Mouse (Mus musculus) embryo, embryonic 11.5 days (tissue): ENCODE data around the gene Paqr4.
A peak's percentile ranks its signal among the peaks of the same experiment; 100 is the strongest.
"Not testable (repeated sequence)": the region's sequence is repeated elsewhere in the genome, so short reads cannot be mapped to it uniquely, and the experiment has no call there.

Experiments used
- DNase-seq: peaks from one replicate; pipeline ENCODE4 v3.0.0-alpha.2; 2012; ENCODE audit warnings: low read depth, low spot score

The Paqr4 gene

DNA sequence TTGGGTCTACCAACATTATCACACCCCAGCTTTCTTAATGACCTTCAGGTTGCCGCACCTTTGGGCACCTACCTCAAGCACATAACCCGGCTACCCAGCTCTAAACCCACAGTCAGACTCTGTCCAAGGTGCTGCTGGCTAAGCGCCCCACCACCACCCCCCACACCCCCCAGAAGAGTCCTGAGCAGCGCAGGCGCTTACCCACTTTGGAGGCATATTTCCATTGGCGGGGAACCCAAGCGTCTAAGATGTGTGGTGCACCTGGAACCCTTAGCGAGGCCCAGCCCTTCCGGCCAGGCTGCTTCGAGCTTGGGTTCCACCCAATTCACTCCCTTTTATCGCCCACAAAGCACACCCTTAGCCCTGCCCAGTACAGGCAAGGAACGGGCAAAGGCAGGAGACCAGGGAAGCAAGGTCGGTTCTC, at the start of gene Paqr4:
Paqr4 (minus strand) TSS at position 270 of the 424 bp plus-strand sequence.
- DNase-seq: no peak

DNA sequence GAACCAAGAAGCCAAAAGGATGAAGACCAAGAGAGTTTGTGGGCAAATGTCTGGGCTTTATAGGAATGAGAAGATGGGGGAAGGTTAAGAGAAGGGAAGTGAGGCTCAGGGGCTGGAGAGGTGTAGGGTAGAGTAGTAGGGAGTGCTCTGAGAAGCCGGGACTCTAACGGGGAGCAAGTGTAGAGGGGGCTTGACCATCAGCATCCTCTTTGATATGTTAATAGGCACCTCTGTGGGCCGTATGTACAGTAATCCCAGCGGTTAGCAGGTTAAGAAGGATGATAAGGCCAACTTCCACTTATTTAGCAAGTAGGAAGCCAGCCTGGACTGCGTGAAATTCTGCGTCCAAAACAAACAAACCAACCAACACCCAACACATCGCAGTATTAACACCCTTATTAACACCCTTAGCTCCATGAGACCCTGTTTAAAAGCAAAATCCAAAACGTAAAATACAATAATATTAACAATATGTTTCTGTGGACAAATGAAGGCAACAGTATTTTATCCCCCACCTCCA, 49.1 kb upstream of the Paqr4 start:
- DNase-seq: no peak

DNA sequence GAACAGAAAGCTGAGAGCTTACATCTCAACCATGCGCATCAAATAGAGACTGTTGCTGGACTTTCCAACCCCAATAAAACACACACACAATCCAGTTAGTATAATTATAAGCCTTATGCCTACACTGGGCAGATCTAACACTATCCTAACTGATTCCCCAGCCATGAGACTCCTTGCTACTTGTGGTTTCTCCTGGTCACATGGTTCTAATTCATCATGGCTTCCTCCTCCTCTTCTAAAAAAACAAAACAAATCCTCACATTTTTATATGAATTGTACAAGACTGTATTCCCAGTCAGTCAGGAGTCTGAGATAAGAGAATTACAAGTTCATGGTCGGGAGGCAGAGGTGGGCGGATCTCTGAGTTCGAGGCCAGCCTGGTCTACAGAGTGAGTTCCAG, 48.3 kb upstream of the Paqr4 start:
- DNase-seq: no peak

DNA sequence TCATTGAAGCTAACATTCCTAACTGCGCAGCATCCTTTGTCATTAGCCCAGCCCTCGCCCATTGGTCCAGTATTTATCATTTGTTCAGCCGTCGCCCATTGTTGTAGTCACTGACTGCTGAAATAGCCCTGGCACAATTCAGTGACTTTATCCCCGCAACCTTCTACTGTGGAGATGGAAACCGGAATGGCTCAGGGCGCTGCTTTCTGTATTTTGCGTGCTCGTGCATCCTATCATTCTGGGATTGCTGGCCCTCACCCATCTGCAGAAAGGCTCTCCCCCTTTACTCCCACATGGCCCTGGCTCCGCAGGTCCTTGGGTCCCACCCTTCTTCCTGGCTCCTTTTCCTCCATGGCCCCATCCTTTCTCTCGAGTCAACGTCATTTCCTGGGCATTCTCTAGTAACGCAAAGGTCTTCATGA, 45.9 kb upstream of the Paqr4 start:
- DNase-seq: no peak

DNA sequence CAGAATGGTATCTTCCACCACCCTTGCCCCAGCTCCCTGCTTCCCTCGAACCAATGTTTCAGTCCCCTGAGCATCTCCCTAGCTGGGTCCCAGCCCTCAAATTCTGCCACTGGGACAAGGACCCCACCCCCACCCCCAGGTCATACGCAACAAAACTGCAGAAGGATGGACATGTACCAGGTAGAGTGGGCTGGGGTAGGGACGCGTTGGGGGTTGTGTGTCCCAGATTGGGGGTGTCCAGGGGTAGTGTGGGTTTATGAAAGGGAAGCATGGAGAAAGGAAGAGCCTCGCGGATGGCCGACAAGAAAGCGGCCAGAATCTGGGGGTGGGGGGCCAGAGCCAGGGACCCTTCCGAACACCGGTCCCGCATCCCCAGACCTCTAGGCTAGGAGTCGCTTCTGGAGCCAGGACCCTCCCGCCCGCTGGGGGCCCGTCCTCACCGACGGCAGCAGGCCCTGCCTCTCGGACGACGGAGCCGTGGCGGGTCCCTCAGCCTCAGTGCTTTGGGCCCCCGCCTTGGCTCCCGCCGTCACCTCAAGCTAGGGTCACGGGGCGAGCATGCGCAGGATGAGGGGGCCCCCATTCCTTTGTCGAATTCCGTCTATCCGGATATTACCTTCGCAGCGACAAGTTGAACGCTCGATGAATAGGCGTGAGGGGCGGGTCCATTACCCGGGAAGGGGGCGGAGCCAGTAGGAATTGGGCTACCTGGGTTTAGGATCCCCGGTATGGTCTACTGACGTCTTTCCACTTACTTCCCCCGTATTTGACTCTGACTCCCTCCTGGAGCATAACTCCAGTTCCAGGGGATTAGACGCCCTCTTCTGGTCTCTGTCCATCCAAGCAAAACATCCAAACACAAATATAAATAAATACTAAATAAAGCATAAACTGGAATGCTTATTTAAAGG, 45.1 kb upstream of the Paqr4 start, which contains the start of gene Flywch2:
Flywch2 (minus strand) TSS at position 521 of the 911 bp plus-strand sequence.
- DNase-seq: peak; percentile 80

DNA sequence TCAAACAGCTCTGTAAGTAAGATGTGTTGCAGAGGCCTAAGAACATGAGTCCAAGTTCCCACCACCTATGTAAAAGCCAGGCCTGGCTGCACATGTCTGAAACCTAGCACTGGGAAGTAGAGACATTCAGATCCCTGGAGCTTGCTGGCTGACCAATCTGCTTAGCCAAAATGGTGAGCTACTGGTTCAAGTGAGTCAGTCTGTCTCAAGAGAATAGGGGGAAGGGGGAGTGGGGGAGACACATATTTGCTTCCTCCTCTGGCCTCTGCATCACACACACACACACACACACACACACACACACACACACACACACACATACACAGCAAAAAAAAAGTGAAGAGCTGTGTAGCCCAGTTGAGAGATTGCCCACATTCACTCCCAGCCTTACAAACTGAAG, 42.7 kb upstream of the Paqr4 start:
- DNase-seq: no peak

DNA sequence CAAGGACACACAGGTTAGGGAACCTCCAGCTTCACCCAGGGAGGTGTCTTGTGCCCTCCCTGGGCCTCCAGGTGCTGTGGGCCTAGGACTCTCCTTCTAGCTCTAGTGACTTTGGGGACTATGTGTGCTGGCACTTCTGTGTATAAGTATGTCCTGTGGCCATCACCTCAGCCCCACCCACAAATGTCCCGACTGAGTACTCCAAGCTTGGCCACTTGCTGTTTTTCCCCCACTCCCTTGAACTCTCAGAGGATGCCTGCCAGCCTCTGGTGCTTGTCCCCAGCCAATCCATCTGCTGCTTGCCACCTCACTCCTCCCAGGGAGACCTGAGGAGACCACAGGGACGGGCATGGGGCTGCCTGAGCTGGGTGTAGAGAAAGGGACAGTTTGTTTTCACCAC, 37.8 kb upstream of the Paqr4 start:
- DNase-seq: no peak

DNA sequence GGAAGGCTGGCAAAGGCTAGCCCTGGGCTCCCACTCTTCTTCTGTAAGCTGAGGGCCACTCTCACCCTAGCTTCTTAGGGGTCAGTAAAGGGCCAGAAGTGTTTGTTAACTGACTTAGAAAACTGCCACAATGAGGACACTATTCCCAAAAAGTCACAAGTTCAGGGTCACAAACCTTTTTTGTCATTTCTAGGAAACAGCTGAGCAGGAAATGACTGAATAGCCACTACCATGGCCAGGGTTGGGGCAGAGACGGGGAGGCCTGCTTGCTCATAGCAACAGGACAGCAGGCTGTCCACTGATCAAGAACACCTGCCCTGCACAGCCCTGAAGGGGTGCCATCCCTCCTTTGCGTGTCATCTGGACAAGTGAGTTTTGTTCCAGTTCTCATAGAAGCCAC, 36.5 kb upstream of the Paqr4 start:
- no peak for DNase-seq

DNA sequence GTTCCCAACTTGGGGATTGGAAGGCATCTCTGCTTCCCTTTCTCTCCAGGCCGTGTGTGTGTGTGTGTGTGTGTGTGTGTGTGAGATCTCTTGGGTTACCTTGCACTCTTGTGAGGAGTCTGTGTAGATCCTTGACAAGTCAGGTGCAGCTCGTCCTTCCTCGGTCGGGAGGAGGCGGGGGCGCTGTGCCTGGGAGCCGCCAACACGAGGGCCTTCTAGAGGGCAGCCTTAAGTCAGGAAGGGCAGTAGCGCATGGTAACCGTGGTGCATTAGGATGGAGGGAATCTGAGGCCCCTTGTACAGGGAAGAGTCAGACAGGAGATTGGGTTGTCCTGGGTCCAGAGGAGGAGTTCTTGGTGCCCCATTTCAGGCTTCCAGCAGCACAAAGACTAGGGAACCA, 35.5 kb upstream of the Paqr4 start:
- DNase-seq: no peak

DNA sequence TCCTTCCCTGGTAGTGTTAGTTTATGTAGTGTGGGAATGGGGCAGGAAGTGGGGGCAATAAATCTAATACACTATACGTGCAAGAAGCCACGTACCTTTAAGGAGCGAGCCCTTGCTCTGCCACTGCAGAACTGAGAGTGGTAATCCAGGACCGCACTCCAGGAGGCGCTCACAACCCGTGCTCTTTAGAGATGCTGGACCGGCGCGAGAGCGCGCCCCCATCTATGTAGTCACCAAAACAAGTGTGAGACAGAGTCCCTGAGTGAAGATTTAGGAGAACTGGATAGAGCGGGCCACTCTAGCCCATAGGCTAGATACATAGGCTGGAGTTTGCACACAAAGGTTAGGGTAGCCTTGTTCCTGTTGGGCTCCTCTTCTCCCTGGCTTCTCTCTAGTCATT, 33.4 kb upstream of the Paqr4 start:
- peak; percentile 57 for DNase-seq

DNA sequence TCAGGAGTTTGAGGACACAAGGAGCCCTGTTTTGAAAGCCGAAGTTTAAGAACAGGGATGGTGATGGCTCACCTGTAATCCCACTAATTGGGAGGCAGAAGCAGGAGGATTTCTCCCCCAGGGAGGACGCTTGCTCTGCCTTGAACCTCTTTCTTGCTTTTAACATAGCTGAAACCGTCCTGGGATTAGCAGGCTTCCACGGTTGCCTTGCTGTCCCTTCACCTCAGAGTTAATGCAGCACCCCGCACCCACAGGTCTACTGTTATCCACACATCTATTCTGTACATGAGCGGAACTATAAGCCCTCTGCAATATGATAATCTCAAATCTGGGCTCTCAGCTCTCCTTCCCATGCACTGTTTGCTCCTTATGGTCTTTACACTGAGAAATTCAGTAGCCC, 33.0 kb upstream of the Paqr4 start:
- no peak for DNase-seq

DNA sequence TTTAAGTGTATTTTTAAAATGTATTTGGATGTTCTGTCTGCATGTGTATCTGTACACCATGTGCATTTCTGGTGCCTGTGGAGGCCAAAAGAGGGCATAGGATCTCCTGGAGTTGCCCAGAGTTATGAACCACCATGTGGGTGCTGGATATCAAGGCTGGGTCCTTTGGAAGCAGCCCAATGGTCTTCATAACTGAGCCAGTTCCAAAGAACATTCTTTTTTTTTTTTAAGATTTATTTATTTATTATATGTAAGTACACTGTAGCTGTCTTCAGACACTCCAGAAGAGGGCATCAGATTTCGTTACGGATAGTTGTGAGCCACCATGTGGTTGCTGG, 31.5 kb upstream of the Paqr4 start:
- DNase-seq: not testable (repeated sequence)

DNA sequence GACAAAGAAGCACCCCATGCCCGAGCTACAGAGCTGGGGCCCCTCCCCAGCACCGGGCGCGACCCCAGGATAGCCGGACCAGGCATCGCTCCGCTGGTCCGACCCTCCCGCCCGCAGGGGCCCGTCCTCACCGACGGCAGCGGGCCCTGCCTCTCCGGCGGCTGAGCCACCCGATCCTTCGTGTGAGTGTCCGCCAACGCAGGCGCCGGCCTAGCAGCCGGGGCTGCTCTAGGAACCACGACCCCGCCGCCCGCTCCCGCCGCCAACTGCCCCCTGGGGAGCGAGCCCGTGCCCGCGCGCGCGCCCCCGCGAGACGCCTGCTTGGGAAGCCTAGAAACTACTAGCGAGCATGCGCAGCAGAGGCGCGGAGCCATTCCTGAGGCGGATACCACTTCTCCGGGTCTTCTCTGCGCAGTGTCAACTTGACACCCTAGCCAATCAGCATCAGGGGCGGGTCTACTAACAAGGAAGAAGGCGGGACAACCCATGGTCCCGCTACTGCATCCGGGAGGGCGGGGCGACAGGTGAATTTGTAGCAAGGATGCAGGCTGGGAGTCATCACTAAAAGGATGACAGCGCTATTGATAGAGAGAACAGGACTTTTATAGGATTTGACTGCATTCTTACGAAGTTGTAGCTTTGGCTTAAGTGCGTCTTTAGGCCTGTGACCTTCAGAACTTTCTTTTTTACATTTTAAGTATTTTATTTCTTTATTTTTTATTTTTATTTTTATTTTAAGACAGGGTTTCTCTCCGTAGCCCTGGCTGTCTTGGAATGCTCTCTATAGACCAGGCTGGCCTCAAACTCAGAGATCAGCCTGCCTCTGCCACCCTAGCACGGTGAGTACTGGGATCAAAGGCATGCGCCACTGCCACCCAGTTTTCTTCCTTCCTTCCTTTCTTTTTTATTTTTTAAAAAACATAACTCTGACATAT, 30.9 kb upstream of the Paqr4 start, which contains the start of gene Flywch1:
Flywch1 (minus strand) TSS at position 319 of the 935 bp plus-strand sequence.
- DNase-seq: peak; percentile 97

DNA sequence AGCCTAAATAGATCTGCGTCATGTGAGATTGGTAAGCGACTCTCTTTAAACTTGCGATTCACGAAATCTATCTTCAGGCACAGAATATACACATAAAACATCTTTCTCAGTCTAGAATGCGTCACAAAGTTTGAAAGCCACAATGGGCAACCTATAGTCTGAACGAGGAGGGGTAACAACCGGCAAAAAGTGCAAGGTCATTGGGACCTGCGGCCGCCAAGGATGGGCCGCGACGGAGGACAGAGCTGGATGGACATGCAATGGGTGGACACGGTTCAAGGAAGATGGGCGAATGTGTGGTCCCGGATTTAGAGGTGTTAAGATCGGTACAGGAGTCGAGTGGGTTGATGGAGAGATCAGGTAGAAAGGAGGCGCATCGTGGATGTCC, 30.2 kb upstream of the Paqr4 start:
- DNase-seq: peak; percentile 23

DNA sequence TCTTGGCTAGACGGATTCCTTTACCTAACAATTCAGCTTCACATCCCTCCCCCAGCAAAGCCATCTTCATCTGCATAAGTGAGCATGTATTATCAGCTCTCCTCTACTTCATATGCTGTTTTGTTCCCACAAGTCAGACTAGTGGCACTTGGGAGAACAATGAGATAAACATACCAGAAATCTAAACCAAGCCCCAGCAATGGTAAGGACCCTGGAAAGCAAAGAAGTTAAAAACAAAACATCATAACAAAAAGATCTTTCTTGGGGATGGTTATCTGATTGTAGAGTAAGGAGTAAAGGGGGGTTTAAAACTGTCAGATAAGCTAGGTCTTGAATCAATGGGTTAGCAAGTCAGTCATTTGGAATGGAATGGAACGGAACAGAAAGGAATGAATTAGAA, 29.8 kb upstream of the Paqr4 start:
- no peak for DNase-seq

DNA sequence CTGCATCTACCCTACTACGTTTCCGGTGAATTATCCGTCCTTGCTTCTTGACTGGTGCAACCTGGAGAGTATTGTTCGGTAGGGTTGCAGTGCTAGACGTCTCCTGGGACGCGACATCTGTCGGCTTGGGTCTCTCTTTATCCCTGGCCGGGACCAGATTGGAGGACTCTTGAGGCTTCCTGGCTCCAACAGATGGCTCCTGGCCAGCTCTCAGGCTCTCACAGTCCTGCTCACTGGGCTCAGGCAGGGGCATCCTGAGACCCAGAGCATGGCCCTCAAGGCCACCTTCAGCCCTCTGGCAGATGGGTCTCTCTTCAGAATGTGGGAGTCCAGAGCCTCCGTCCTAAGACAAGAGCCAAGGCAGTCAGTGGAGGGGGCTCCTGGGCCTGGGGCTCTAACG, 22.3 kb upstream of the Paqr4 start:
- DNase-seq: no peak

DNA sequence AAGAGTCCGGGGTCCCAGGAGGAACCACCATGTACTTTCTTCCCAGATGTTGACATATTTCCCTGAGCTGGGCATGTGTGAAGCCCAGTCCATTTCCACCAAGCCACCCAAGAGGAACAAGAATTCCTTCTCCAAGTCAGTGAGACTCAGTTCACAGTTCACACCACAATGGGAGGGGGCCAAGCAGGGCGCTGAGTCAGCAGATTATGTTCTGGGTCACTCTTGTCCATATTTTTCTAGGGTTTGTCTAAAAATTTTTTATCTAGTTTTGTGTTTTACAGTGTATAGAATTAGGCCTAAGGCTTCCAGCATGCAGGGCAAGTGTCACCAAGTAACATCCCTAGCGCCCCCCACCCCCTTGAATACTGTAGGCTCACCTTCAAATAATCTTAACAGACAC, 20.5 kb upstream of the Paqr4 start:
- DNase-seq: no peak

DNA sequence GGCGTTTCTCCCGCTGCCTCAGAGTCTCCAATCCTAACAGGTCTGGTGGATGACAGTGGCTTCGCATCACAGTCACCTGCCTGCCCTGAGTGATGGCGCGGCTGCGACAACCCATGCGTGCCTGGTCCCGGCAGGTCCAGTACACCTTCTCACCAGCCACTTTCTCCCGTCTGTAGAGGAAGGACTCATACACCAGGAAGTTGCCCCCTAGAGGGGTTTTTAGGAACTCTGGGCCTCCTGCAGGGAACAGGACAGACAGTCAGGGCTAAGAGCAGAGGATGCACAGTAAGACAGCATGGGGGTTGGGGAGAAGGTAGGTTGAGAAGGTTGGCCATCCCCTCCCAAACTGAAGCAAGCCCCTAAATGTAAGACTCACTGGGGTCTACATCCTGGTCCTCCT, 19.6 kb upstream of the Paqr4 start:
- DNase-seq: no peak

DNA sequence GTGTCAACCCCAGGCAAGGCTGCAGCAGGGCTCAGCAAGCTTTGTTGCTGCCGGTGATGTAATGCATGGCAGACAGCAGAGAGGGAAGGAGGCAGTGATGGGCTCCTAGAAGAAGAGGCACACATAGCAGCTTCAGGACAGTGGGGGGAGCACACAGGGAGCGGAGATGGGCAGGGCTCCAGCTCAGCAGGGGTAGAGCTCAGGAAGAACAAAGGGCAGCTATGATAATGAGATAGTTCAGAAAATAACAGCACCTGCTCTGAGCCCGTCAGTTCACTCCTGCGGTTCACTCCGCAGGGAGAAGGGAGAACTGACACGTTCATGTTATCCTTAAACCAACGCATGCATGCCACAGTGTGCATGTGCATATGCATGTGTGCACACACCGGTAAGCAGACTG, 18.1 kb upstream of the Paqr4 start:
- DNase-seq: no peak

DNA sequence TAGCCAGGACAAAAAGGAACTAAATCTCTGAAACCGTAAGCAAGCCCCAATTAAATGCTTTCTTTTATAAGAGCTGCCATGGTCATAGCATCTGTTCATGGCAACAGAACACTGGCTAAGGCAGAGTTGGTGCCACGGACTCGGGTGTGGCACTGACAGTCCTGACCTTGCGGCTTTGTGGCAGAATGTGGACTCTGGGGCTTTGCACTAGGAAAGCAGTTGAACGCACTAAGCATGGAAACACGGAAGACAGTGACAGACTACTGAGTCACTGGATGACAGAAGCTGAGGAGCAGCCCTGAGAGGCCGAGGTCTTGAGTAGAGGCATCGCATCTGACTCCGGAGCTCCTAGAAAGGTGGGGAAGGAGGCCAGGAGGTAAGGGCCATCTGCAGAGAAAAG, 16.9 kb upstream of the Paqr4 start:
- no peak for DNase-seq

DNA sequence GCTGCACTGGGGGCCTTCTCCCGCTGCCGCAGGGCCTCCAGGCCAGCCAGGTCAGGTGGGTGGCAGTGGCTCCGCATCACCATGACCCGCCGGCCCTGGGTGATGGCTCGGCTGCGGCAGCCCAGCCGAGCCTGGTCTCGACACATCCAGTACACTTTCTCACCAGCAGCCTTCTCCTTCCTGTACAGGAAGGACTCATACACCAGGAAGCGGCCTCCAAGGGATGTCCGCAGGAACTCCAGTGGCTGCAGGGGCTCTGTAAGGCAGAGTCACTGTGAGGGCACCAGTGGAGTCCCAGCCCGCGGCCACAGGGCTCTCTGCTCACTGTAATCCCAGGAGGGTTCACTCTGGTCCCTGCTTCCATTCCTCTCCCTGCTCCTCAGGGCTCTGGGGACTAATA, 15.0 kb upstream of the Paqr4 start:
- DNase-seq: no peak
